Mouse (Mus musculus): Measurements from ENCODE around the gene Taar7d. TPM values are rescaled to one million over a fixed set of nuclear protein-coding genes. Genes with fewer than 3 reads are reported as not detected.

Gene Taar7d
- not detected in 2 replicates for polyA plus RNA-seq (2012; rRNA removed)

GRCm38 (mm10) chr10:24026922-24027321, at the start of gene Taar7d:
Gene Taar7d (plus strand): TSS chr10:24027222.

GRCm38 (mm10) chr10:23985546-23985945, 41.5 kb upstream of the Taar7d start, which contains the start of gene Taar6:
Gene Taar6 (minus strand): TSS chr10:23985646.

GRCm38 (mm10) chr10:23993381-23993780, 33.6 kb upstream of the Taar7d start, which contains the start of gene Taar7a:
Gene Taar7a (minus strand): TSS chr10:23993481.

GRCm38 (mm10) chr10:23999639-24000038, 27.4 kb upstream of the Taar7d start, which contains the start of gene Taar7b:
Gene Taar7b (plus strand): TSS chr10:23999939.

GRCm38 (mm10) chr10:24037314-24037713, 10.3 kb downstream of the Taar7d start, which contains the start of gene Taar7e:
Gene Taar7e (plus strand): TSS chr10:24037614.

GRCm38 (mm10) chr10:24049210-24049609, 22.2 kb downstream of the Taar7d start, which contains the start of gene Taar7f:
Gene Taar7f (plus strand): TSS chr10:24049510.

GRCm38 (mm10) chr10:24076200-24076599, 49.2 kb downstream of the Taar7d start, which contains the start of gene Taar8a:
Gene Taar8a (plus strand): TSS chr10:24076500.

Other genes with a start within 250 kb of the Taar7d start
- gene Rps12, start 239.9 kb upstream of the Taar7d start, polyA plus RNA-seq (2012; rRNA removed): 2,797 and 3,188 TPM in 2 replicates
- gene Slc18b1, start 230.2 kb upstream of the Taar7d start, polyA plus RNA-seq (2012; rRNA removed): 24.3 and 25.2 TPM in 2 replicates
- 0.06 and 0.07 TPM in 2 replicates for gene Vnn3, start 175.8 kb upstream of the Taar7d start, polyA plus RNA-seq (2012; rRNA removed)
- gene Vnn1, start 132.5 kb upstream of the Taar7d start, polyA plus RNA-seq (2012; rRNA removed): 0.44 and 0.58 TPM in 2 replicates
- not detected in 2 replicates for gene Taar1, start 106.9 kb upstream of the Taar7d start, polyA plus RNA-seq (2012; rRNA removed)
- gene Taar2, start 88.7 kb upstream of the Taar7d start, polyA plus RNA-seq (2012; rRNA removed): not detected in 2 replicates
- gene Taar3, start 77.7 kb upstream of the Taar7d start, polyA plus RNA-seq (2012; rRNA removed): not detected in 2 replicates
- not detected in 2 replicates for gene Taar4, start 66.7 kb upstream of the Taar7d start, polyA plus RNA-seq (2012; rRNA removed)
- gene Taar5, start 56.5 kb upstream of the Taar7d start, polyA plus RNA-seq (2012; rRNA removed): 0.13 and 0.16 TPM in 2 replicates
- not detected in 2 replicates for gene Taar6, start 41.6 kb upstream of the Taar7d start, polyA plus RNA-seq (2012; rRNA removed)
- gene Taar7a, start 33.7 kb upstream of the Taar7d start, polyA plus RNA-seq (2012; rRNA removed): not detected in 2 replicates
- not detected in 2 replicates for gene Taar7b, start 27.3 kb upstream of the Taar7d start, polyA plus RNA-seq (2012; rRNA removed)
- gene Taar7e, start 10.4 kb downstream of the Taar7d start, polyA plus RNA-seq (2012; rRNA removed): not detected in 2 replicates
- not detected in 2 replicates for gene Taar7f, start 22.3 kb downstream of the Taar7d start, polyA plus RNA-seq (2012; rRNA removed)
- not detected in 2 replicates for gene Taar8a, start 49.3 kb downstream of the Taar7d start, polyA plus RNA-seq (2012; rRNA removed)
- not detected in 2 replicates for gene Taar8b, start 65.1 kb downstream of the Taar7d start, polyA plus RNA-seq (2012; rRNA removed)
- not detected in 2 replicates for gene Taar8c, start 74.7 kb downstream of the Taar7d start, polyA plus RNA-seq (2012; rRNA removed)
- gene Taar9, start 82.3 kb downstream of the Taar7d start, polyA plus RNA-seq (2012; rRNA removed): not detected in 2 replicates
- gene Stx7, start 122.1 kb downstream of the Taar7d start, polyA plus RNA-seq (2012; rRNA removed): 256 and 279 TPM in 2 replicates
- 2.8 and 3.5 TPM in 2 replicates for gene Moxd1, start 196.3 kb downstream of the Taar7d start, polyA plus RNA-seq (2012; rRNA removed)